Mouse (Mus musculus) embryo, embryonic 10.5 days (tissue): ENCODE measurements around the gene Cd59b.

Source experiments
- DNase-seq: peaks from one replicate; pipeline ENCODE4 v3.0.0-alpha.2; 2015; ENCODE audit warnings: low spot score

Cd59b gene

GRCm38 (mm10) chr2:104069704-104070185, at the start of gene Cd59b:
Gene Cd59b, plus strand, starts transcription at chr2:104069849.
- peak; percentile 82 for DNase-seq

- no peak for DNase-seq
Observed at GRCm38 (mm10) chr2:104023096-104023495, 46.6 kb upstream of the Cd59b start.

- DNase-seq, result no peak
Observed at GRCm38 (mm10) chr2:104024656-104025055, 45.0 kb upstream of the Cd59b start.

- peak; percentile 83 for DNase-seq
Observed at GRCm38 (mm10) chr2:104027458-104028138, 42.1 kb upstream of the Cd59b start, which contains the start of gene Fbxo3. Gene Fbxo3, plus strand, starts transcription at chr2:104027721.

GRCm38 (mm10) chr2:104028139-104028723, 41.4 kb upstream of the Cd59b start, which contains the start of gene 4931422A03Rik:
Gene 4931422A03Rik, minus strand, starts transcription at chr2:104028361.
- peak; percentile 39 for DNase-seq

GRCm38 (mm10) chr2:104029074-104029473, 40.6 kb upstream of the Cd59b start:
- DNase-seq, result no peak

GRCm38 (mm10) chr2:104030381-104030780, 39.3 kb upstream of the Cd59b start:
- no peak for DNase-seq

- no peak for DNase-seq
Observed at GRCm38 (mm10) chr2:104032056-104032455, 37.6 kb upstream of the Cd59b start.

- peak; percentile 87 for DNase-seq
Observed at GRCm38 (mm10) chr2:104034832-104035472, 34.7 kb upstream of the Cd59b start.

- no peak for DNase-seq
Observed at GRCm38 (mm10) chr2:104035595-104035994, 34.1 kb upstream of the Cd59b start.

GRCm38 (mm10) chr2:104036316-104036715, 33.3 kb upstream of the Cd59b start:
- DNase-seq, result no peak

GRCm38 (mm10) chr2:104038236-104038635, 31.4 kb upstream of the Cd59b start:
- no peak for DNase-seq

GRCm38 (mm10) chr2:104041632-104042031, 28.0 kb upstream of the Cd59b start:
- no peak for DNase-seq

- no peak for DNase-seq
Observed at GRCm38 (mm10) chr2:104042766-104043165, 26.9 kb upstream of the Cd59b start.

- peak; percentile 28 for DNase-seq
Observed at GRCm38 (mm10) chr2:104043624-104044478, 25.8 kb upstream of the Cd59b start.

GRCm38 (mm10) chr2:104044479-104045080, 25.1 kb upstream of the Cd59b start:
- DNase-seq, result no peak

- no peak for DNase-seq
Observed at GRCm38 (mm10) chr2:104058381-104058780, 11.3 kb upstream of the Cd59b start.

- DNase-seq, result no peak
Observed at GRCm38 (mm10) chr2:104058954-104059353, 10.7 kb upstream of the Cd59b start.

GRCm38 (mm10) chr2:104059786-104060185, 9.9 kb upstream of the Cd59b start:
- no peak for DNase-seq

GRCm38 (mm10) chr2:104060996-104061395, 8.7 kb upstream of the Cd59b start:
- no peak for DNase-seq

GRCm38 (mm10) chr2:104062665-104063064, 7.0 kb upstream of the Cd59b start:
- DNase-seq, result no peak

GRCm38 (mm10) chr2:104064152-104064551, 5.5 kb upstream of the Cd59b start:
- no peak for DNase-seq
